Mouse (Mus musculus): ENCODE measurements around the gene Mrps35.

Mrps35 gene

GRCm38 (mm10) chr6:147087736-147088135, 45.2 kb downstream of the Mrps35 start:
- DNase-seq (ENCODE audit: low read depth, low spot score) = no peak

DNA sequence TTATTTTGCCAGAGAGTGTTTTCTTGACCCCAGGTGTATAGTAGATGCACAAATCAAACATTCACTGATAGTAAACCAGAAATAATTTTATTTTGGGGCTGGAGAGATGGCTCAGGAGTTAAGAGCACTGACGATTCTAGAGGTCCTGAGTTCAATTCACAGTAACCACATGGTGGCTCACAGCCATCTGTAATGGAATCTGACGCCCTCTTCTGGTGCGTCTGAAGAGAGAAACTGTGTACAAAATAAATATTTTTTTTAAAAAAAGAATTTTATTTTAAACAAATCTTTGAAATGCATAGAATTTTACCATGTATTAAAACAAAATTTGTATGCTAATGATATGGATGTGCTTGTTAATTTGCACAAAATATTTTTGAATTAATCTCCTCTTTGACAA, 46.0 kb downstream of the Mrps35 start:
- DNase-seq (ENCODE audit: low read depth, low spot score) = no peak

DNA sequence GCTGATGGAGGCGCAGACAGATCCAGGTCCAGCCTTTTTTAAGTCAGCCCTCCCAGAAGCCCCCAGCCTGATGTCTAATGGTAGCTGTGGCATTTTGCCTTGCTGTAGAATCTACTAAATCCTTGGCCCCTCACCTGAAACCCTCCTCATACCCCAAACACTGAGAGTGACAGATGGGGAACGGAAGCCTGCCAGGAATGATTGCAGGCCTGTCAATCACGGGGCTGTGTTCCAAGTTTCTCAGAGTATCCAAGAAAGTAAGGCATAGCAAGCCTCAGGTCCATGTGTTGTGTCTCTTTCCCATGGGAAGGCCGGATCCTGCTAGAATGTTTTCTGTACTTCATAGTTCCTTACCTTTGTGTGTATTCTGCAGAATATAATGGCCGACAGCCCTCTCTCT, 47.6 kb downstream of the Mrps35 start:
- DNase-seq (ENCODE audit: low read depth, low spot score) = no peak

DNA sequence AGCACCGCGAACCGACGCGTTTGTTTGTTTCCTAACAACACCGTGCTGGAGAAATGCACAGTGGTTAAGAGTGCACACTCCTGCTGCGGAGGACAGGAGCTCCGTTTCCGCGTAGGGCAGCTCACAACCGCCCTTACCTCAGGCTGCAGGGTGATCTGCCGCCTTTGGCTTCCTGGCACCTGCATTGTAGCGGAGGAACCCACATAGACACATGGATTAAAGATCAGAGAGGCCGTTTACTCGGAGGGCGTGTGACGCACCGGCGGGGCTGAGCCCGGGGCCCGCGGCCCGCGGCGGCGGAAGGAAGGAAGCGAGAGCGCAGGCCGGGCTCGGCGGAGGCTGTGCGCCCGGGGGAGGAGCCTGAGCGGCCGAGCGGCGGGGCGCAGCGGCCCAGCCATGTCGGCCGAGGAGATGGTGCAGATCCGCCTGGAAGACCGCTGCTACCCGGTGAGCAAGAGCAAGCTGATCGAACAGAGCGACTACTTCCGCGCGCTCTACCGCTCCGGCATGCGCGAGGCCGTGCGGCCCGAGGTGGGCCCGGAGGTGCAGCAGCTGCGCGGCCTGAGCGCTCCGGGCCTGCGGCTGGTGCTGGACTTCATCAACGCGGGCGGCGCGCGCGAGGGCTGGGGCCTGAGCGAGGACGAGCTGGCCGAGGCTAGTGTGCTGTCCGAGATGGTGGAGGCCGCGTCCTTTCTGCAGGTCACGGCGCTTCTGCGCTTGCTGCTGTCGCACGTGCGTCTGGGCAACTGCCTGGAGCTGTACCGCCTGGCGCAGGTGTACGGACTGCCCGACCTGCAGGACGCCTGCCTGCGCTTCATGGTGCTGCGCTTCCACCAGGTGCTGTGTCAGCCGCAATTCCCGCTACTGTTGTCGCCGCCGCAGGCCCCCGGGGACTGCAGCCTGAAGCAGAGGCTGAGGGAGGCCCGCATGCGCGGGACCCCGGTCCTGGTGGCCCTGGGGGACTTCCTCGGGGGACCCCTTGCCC, 48.9 kb downstream of the Mrps35 start, which contains the start of gene Klhl42:
Gene Klhl42, plus strand, starts transcription at position 244 of the 985 bp plus-strand sequence.
- DNase-seq (ENCODE audit: low read depth, low spot score) = peak; percentile 86

DNA sequence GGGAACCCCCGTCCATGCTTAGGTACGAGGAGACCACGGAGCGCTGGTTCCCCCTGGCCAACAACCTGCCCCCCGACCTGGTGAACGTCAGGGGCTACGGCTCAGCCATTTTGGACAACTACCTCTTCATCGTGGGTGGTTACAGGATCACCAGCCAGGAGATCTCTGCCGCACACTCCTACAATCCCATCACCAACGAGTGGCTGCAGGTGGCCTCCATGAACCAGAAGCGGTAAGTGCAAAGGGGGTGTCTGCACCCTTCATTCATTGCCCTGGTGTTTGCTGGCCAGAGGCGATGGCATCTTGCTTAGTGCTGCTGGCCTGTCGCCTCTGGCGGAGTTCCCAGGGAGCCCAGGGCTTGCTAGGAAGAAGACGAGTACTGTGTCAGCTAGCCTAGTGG, 49.6 kb downstream of the Mrps35 start:
- DNase-seq (ENCODE audit: low read depth, low spot score) = peak; percentile 32

DNA sequence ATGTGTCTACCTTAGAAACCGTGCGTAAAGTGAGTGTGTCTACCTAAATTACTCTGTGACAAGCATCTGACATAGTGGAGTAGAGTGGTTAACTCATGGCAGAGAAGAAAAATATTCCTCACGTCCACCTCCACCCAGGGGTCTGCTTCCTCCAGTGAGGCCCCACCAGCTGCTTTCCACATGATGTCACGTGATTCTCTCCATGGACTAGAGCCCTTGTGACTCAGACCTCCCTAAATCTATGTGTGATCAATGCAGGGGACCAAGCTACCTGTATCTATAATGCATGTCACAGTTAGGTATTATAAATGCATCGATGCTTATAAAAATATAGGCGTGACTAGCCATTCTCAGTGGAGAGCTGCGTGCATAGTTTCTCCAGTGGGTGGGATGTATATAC, 52.2 kb downstream of the Mrps35 start:
- no peak for DNase-seq (ENCODE audit: low read depth, low spot score)

DNA sequence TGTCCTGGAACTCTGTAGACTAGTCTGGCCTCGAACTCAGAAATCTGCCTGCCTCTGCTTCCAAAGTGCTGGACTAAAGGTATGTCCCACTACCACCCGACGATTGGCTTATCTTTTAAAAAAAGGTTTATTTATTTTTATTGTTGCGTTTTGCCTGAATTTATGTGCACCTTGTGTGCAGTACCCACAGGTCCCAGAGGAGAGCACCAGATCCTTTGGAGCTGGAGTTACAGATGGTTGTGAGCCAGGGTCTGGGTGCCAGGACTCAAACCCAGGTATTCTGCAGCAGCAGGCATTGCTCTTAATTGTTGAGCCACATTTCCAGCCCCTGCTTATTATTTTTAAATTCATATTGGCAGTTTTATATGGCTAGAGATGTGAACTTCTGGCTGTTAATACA, 53.5 kb downstream of the Mrps35 start:
- peak; percentile 75 for DNase-seq (ENCODE audit: low read depth, low spot score)

DNA sequence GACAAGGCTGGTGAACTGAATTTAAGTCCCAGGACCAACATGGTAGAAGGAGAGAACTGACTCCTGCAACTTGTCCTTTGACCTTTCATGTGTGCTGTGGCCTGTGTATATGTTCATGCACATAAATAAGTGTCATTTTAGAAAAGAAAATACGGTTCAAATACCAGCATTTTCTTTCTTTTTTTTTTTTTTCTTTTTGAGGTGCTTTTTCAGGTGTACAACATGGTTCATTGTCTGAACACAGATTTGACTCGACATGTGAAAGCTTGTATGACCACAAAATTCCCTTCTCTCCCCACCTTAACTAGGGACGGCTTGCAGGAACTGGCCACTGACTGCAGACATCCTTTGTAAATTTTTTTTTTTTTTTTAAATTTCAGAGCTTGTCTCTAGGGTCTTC, 54.4 kb downstream of the Mrps35 start:
- DNase-seq (ENCODE audit: low read depth, low spot score) = no peak

- no peak for DNase-seq (ENCODE audit: low read depth, low spot score)
Measured at GRCm38 (mm10) chr6:147097346-147097929, 54.9 kb downstream of the Mrps35 start.

GRCm38 (mm10) chr6:147099458-147100277, 57.1 kb downstream of the Mrps35 start:
- peak; percentile 71 for DNase-seq (ENCODE audit: low read depth, low spot score)

DNA sequence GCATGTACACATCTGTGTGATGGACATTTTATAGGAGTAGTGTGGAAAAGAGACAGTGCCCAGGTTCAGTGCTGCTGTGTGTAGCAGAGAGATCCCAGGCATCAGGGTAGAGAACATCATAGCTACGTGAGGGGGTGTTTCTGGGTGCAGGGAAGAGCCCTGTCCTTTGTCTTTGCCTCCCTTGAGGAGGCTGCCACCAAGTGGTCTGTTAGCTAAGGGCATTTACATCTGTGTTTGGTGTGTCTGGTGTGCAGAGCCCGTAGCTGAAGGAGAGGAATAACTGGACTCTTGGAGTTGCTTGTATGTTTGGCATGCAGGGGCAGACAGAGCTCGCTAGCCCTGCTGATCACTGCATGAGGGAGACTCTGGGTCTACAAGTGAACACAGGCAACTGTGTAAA, 59.7 kb downstream of the Mrps35 start:
- no peak for DNase-seq (ENCODE audit: low read depth, low spot score)

- DNase-seq (ENCODE audit: low read depth, low spot score) = peak; percentile 73
Measured at GRCm38 (mm10) chr6:147105529-147105928, 63.0 kb downstream of the Mrps35 start.

- DNase-seq (ENCODE audit: low read depth, low spot score) = no peak
Measured at GRCm38 (mm10) chr6:147106716-147107115, 64.2 kb downstream of the Mrps35 start.

DNA sequence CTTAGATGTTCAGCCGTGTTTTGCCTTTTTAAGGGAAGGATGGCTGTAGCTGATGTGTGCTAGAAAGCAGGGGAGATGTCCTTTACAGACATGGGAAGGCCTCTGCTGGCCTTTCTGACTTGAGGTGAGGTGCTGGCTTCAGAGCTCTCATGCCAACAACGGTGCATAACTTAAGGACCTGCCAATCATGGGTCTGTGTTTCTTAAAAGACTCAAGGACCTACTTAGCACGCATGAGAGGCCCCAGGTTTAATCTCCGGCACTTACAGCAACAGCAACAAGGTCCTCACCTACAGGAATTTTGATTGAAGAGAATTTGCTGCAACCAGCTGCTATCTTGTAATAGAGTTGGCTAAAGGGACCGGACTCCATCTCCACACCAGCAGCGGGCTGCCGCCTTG, 66.7 kb downstream of the Mrps35 start:
- no peak for DNase-seq (ENCODE audit: low read depth, low spot score)

DNA sequence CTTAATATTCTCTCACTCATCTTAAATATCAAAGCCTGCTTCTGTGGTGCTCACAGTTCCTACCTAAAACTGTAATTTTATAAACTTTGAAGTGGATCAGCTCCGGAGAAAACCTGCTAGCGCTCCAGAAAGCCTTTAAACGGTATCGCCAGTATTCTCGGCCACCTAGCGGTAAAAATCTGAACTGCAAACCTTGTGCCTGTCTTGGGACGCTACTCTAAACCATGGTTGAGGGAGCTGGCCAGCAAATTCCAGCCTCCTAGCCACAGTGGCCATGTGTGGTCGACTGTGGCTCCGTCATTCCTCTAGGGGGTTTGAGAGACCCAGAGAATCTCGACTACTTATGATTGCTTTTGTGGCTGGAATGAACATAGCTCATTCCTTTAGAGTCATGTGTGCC, 74.0 kb downstream of the Mrps35 start:
- DNase-seq (ENCODE audit: low read depth, low spot score) = peak; percentile 87

DNA sequence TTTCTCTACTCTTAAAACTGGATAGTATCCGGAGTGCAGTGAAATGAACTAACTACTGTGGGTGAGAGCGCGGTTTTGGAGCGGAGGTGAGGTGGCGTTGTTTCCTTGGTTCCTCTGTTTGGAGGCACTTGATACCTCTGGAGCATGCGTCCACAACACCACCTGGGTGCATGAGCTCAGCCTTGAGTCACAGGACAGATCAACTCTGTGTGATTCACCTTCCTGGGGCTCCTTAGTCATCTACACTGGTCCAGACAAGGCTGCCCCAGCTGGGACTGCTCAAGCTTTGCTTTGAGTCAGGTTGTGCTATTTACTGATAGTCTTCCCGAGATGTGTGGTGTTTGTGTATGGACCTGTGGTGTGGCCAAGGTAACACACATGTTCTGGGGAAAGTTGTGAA, 75.2 kb downstream of the Mrps35 start:
- no peak for DNase-seq (ENCODE audit: low read depth, low spot score)

DNA sequence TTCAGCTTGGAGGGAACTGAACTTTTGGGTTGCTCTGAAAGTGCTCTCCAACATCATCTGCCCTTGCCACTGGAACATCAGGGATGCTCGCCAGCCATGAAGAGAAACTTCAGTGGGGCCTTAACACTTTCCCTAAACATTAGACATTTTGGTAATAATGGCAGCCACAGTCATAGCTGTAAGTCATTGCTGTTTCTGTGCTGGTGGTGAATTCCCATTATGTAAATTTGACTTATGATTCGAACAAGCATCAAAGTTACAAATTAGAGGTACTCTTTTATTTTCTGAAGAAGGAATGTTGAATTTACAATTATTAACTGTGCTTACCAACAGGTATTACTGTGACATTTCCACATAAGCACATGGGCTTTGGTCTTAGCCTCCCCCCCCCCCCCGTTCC, 75.6 kb downstream of the Mrps35 start:
- no peak for DNase-seq (ENCODE audit: low read depth, low spot score)

GRCm38 (mm10) chr6:147121320-147121719, 78.8 kb downstream of the Mrps35 start:
- no peak for DNase-seq (ENCODE audit: low read depth, low spot score)

Measured in ZHBTc4 (cell line).